Mouse (Mus musculus) embryonic stem cell, embryonic (primary cell): ENCODE data around the gene Pomt2.
"Not testable (repeated sequence)": the region's sequence is repeated elsewhere in the genome, so short reads cannot be mapped to it uniquely, and the experiment has no call there.

Experiments
- CTCF ChIA-PET, 4 experiments: fragments of 300-600 bp in 2 of 4; fragments of 350-600 bp in 2 of 4; sonication (Branson Sonifier 250); formaldehyde crosslinking; loops; one replicate each; lab custom pipeline; 2022; ENCODE audit warnings: inconsistent platforms in 2 of 4; lab: Charles Lee
- POLR2A ChIA-PET, 4 experiments: fragments of 300-600 bp in 2 of 4; fragments of 350-600 bp in 2 of 4; sonication (Branson Sonifier 250); formaldehyde crosslinking; loops; one replicate each; lab custom pipeline; 2022; ENCODE audit warnings: antibody characterized with exemption in 4 of 4, inconsistent platforms in 1 of 4; lab: Charles Lee

Gene Pomt2

DNA sequence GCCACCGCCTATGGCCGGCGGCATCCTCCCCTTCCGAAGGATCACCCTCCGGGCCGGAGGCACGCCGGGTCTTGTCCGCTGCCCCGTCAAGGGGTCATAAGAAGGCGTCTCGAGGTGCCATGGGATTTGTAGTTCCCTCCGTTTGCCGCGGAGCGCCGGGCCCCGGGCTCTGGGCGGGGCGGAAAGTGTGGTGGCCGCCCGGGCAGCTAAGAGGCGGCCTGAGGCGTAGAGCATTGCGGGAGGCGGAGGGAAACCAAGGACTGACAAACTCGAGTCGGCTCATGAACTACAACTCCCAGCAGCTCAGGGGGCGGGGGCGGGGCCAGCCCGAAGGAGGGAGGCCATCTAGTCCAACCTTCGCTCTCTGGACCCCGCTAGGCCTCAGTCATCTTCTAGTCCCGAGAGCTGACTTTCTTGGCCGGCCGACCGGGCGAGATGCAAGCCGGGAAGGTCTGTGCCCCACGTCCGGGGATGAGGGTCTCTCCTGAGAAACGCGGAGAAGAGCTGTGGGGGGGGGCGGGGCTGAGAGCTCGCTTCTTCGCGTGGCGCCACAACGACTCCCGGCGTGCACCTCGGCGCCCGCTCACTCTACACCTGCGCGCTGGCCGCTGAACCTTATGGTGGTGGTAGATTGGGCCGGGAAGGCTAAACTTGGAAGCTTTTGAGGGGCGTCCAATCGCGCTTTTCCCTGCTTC lies at the start of gene Pomt2:
Gene Pomt2 (minus strand): TSS at position 574 of the 695 bp plus-strand sequence.
- POLR2A ChIA-PET, result interaction anchor here (0.6 to 3.9 kb wide), 101 partner anchors 9 to 677 kb away, joined by 3 to 47 read pairs (median 4); partner anchors contain the start of genes Ahsa1 (in 3 of the 4), Vipas39 (in 3 of the 4), Cipc (in 2 of the 4) and Ngb (in 1 of the 4)
- CTCF ChIA-PET, result interaction anchor here (0.5 to 1.6 kb wide), 16 partner anchors 35 to 1018 kb away, joined by 3 to 8 read pairs (median 4); partner anchors contain the start of gene Ahsa1 (in 1 of the 4)

DNA sequence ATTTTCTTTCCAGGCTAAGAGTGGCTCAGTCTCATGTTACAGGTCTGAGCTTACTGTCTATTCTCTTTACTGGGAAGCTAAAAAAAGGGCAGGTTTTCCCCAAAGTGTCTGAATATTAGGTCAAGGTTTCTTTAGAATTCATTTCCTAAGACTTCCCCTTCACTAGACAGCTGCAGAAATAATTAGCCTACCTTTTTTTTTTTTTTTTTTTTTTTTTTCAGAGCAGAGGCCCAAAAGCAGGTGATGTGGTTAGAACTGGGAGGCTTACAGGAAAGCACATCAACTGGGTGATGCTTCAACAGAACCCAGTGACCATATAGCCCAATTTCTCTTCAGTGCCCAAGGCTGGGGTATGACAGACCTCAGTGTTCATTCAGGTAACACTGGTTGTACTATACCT lies 48.5 kb upstream of the Pomt2 start:
- CTCF ChIA-PET, result interaction anchor here in 1 of 4 experiments (0.7 kb wide), 2 partner anchors 11 to 185 kb away, joined by 4 to 5 read pairs; no protein-coding TSS in a partner anchor
- POLR2A ChIA-PET, result interaction anchor here (0.6 to 1.7 kb wide), 10 partner anchors 11 to 237 kb away, joined by 3 to 7 read pairs (median 3); partner anchors contain the start of genes Gstz1 (in 1 of the 4) and Pomt2 (in 1 of the 4)

DNA sequence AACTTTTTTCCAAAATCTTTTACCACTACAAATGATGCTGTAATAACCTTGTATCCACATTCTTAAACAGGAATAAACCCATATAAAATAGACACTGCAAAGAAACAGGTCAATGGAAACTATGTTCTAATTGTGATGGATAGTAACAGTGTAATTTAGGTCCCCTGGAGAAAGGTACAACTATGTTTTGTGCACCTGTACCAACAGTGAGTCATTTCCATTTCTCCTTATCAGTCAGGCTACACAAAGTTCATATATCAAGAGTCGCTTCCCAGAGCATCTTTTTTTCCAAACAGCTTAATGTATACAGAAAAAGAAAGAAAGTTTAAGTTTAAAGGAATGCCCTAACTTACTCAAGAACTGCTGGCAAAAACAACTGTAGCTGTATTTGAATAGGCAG lies 47.3 kb upstream of the Pomt2 start:
- ChIA-PET CTCF (interaction anchor here in 3 of 4 experiments (0.5 to 1.7 kb wide), 3 partner anchors 31 to 107 kb away, joined by 3 read pairs; no protein-coding TSS in a partner anchor), POLR2A (interaction anchor here in 1 of 4 experiments (1.1 kb wide), 1 partner anchor 51 kb away, joined by 3 read pairs; no protein-coding TSS in a partner anchor)

DNA sequence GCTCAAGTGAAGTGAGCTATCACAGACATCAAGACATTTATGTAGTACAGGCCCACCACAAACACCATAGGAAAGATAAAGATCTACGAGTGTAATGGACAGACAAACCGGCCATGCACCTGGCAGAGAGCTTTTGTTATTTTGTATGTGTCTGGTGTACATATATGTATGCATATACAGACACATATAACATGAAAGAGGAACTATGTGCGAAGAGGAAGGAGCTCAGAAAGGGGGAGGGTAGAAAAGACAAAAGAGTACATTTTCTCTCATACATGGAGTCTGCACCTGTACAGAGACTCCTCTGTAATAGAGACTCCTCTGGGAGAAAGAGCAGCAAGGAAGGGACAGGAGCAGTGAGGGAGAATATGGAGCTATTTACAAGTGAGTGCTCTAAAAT lies 45.2 kb upstream of the Pomt2 start:
- POLR2A ChIA-PET, result interaction anchor here in 3 of 4 experiments (0.7 to 2.3 kb wide), 8 partner anchors 9 to 1201 kb away, joined by 3 to 10 read pairs (median 4); partner anchors contain the start of genes Pomt2 (in 2 of the 3) and Gstz1 (in 1 of the 3)

DNA sequence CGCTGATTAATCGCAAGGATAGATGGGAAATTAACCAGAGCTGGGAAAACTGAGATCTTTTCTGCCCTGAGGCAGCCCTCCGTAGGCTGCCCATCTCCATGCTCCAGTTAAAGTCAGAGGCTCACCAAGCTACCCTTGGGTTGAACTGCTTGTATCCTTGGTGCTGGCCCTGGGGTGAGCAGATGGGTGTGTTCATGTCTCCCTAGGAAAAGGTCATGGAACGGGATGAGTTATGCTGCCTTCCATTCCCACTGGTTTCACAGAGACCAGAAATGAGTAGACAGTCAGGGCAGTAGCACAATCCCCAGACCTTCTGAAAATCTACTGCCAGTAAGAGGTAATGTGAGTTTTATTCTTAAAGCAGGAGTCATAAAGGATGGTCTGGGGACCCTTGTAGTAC lies 29.9 kb upstream of the Pomt2 start:
- CTCF ChIA-PET, result no interaction called here
- POLR2A ChIA-PET, result interaction anchor here in 1 of 4 experiments (1.0 kb wide), 1 partner anchor 14 kb away, joined by 3 read pairs; no protein-coding TSS in a partner anchor

More for the DNA sequence above, 45.2 kb upstream of the Pomt2 start:
- CTCF ChIA-PET, result interaction anchor here in 2 of 4 experiments (0.6 to 1.6 kb wide), 2 partner anchors 34 to 835 kb away, joined by 3 to 5 read pairs; no protein-coding TSS in a partner anchor

DNA sequence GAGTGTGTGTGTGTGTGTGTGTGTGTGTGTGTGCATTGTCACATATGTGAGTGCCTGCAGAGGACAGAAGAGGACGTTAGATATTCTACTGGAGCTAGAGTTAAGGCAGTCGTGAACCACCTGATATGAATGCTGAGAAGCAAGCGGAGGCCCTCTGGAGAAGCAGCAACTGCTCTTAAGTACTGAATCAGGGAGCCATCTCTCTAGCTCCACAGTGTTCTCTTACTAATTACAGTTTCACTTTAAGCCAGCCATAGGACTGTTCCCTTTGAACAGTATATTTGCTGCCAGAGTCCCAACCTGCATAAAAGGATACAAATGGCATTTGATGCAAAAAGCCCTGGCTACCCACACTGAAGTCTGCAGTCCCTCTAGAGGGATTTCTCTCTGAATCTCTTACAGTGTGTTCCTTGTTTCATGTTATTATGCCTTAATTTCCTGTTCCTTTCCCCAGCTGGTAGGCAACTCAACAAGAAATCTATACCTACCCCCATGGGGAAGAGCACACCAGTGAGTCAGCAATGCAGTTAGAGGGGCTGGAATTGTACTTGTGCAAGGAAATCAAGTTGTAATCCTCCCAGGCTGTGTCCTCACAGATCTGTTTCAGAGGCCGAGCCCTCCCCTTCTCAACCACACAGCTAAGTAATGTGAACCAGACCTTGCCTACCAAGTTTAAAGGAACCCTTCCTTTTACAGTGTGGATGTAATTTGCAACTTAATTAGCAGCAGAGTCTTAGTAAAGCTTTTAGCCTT lies 27.6 kb upstream of the Pomt2 start:
- ChIA-PET POLR2A (interaction anchor here in 1 of 4 experiments (5.3 kb wide), 1 partner anchor 17 kb away, joined by 22 read pairs; no protein-coding TSS in a partner anchor), CTCF (no interaction called here)

DNA sequence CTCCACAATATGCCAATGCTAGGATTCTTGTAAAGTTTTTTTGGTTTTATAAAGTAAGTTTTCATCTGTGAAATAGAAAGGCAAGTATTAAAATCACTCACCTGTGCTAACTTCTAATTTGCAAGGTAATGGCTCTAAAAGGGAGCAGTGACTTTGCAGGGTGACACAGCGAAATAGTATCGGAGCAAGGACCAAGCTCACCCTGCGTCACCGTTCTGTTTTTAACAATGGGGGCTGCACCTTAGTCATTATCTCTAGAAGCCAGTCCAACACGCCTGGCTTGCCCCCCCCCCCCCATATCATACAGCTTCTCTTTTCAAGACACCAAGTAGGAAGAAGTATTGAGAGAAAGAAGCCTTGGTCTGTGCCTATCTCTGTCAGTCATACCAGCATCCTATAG lies 13.0 kb upstream of the Pomt2 start:
- ChIA-PET POLR2A (interaction anchor here in 1 of 4 experiments (0.7 to 3.2 kb wide), 5 partner anchors 11 to 109 kb away, joined by 3 to 14 read pairs (median 3); partner anchors contain the start of gene Pomt2), CTCF (no interaction called here)

DNA sequence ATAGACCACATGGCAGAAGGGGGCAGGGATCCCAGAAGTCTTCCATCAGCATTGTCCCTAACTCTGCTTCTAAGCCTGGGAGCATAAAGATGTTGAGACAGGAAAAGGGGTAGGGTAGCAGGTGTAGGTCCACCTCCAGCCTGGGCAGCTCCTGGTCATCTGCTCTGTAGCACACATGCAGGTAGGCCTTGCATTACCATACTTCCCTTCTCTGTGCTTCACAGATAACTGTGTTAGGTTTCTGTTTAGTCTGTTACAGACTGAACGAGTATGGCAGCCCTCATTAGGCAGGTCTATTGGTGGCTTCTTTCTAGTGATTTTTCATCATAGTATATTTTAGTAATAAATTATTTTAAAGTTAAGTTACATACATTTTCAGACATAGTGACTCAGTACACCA lies 12.5 kb upstream of the Pomt2 start:
- ChIA-PET CTCF (no interaction called here), POLR2A (interaction anchor here in 2 of 4 experiments (0.6 to 4.0 kb wide), 2 partner anchors 12 to 160 kb away, joined by 3 to 47 read pairs; partner anchors contain the start of genes Gstz1 (in 1 of the 2) and Pomt2 (in 1 of the 2))

DNA sequence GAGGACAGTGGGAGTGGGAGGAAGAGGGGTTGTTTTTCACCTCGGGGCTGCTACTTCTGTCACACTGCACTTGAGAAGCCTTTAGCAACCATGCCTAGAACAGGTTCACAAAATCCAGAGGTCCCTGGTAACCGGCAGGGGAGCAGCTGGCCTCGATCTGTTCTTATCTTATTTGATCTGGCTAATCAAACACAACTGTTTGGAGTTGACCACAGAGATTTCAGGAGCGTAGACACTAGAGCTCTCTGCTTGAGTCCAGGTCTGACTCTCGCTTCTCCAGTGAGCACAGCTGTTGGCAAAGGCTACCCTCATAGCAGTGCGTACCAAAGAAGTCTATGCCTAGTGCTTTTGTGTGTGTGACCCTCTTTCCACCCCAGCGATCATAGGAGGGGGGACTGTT lies 10.3 kb upstream of the Pomt2 start:
- ChIA-PET CTCF (no interaction called here), POLR2A (interaction anchor here (0.6 to 4.0 kb wide), 14 partner anchors 10 to 226 kb away, joined by 3 to 47 read pairs (median 3); partner anchors contain the start of genes Pomt2 (in 3 of the 4), Gstz1 (in 2 of the 4), Ahsa1 (in 1 of the 4) and Vipas39 (in 1 of the 4))

DNA sequence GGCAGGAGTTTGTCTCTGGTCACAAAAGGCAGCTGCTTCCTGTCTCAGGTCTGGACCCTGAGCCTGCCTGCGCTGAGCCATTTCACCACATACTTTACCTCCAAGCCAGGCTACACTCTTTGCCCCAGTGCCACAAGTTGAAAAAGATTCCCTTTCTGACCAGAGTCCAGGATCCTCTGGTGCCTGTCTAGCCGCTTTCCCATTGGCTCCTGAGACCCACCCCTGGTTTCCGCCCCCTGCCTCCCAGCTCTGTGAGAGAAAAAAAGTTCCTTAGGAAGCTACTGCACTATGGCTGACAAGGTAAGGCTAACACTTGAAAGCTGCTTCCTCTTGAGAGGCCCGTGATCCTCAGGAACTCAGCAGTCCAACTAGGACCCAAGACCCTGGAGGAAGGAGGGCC lies 9.6 kb upstream of the Pomt2 start:
- POLR2A ChIA-PET, result interaction anchor here (0.6 to 4.0 kb wide), 12 partner anchors 9 to 67 kb away, joined by 3 to 47 read pairs (median 4); partner anchors contain the start of genes Pomt2 (in 4 of the 4) and Gstz1 (in 2 of the 4)
- CTCF ChIA-PET, result interaction anchor here in 2 of 4 experiments (0.6 to 1.0 kb wide), 2 partner anchors 25 to 1429 kb away, joined by 3 to 4 read pairs; no protein-coding TSS in a partner anchor

DNA sequence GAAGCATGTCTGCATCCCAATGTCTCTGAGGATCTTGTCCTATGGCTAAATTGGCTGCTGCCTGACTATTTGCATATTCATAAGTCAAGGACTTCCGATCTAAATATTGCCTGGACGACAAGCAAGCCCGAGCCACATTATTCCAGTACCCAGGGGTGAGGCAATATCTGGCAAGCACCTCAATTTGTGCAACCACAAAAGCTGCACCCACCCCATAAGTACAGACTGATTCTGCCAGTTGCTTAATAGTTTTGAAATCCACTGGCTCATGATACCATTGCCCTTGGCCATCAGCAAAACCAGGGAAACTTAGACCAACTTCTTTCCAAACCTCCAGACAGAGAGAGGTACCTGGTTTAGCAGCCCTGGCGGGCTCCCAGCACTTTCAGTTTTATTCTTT lies 6.7 kb upstream of the Pomt2 start:
- POLR2A ChIA-PET, result interaction anchor here in 2 of 4 experiments (0.9 to 1.8 kb wide), 2 partner anchors 10 to 150 kb away, joined by 3 to 5 read pairs; no protein-coding TSS in a partner anchor
- CTCF ChIA-PET, result not testable (repeated sequence)

DNA sequence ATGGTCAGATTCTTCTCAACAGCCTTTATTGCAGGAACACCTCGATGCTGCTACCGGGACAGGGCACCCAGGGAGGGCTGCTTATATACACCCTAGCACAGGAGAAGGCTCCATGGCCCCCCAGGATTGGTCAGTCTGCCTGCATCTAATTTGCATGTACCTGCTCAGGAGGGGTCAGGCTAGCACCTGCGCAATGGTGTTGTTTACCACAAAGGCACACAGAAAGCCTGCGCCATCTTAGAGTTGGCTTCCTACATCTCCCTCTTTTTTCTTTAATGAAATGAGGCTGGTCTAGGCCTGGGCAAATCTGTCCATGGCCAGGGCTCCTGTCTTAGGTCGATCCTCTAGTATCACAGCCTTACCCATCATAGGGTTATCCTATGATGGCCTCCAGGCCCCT lies 1.7 kb upstream of the Pomt2 start:
- CTCF ChIA-PET, result no interaction called here

DNA sequence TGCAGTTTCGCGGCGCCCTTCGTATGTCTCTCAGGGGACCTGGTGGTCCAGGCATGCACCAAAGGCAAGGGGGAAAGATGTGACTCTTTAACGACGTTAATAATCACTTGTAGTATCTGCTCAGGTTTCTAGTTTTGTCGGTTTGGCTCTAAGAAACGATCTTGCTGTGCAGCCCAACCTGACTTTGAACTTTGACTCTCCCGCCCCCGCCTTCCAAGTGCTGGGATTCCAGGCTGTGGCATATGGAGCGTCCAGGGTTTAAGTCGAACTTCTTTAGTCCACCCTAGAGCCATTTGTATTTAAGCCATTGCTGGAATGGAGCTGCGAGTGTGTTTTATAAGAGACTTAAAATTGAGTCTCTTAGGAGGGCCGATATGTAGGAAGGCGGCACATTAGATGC lies 368 bp upstream of the Pomt2 start:
- CTCF ChIA-PET, result interaction anchor here (0.7 to 1.6 kb wide), 7 partner anchors 72 to 933 kb away, joined by 3 to 7 read pairs (median 4); partner anchors contain the start of gene Ahsa1 (in 1 of the 4)
- POLR2A ChIA-PET, result interaction anchor here (0.6 to 3.9 kb wide), 74 partner anchors 9 to 678 kb away, joined by 3 to 47 read pairs (median 4); partner anchors contain the start of genes Ahsa1 (in 3 of the 4), Vipas39 (in 3 of the 4), Cipc (in 2 of the 4) and Ngb (in 1 of the 4)

More for the DNA sequence above, 1.7 kb upstream of the Pomt2 start:
- POLR2A ChIA-PET, result interaction anchor here in 2 of 4 experiments (1.0 to 3.8 kb wide), 6 partner anchors 9 to 117 kb away, joined by 3 to 47 read pairs (median 10); partner anchors contain the start of genes Ahsa1 (in 1 of the 2) and Vipas39 (in 1 of the 2)

DNA sequence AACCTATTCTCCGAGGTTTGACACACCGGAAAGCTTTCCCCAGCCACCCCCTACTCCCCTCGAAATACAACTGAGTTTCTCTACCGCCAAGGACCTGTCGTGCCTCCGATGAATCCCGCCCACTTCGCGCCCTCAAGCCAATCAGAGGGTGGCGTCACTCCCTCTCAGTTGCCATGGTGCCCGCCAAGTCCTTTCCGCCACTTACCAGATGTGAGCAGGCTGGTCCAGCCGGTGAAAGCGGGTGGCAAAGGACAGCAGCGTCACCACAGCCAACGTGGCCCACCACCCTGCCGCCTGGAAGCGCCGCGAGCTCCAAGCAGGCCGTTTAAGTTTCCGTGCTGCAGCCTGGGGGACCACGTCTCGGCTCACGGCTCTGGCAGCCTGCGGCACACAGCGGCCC lies 802 bp downstream of the Pomt2 start, which contains the start of gene Gstz1:
Gene Gstz1 (plus strand): TSS at position 200 of the 400 bp plus-strand sequence.
- ChIA-PET CTCF (interaction anchor here (0.5 to 1.6 kb wide), 10 partner anchors 35 to 1017 kb away, joined by 3 to 8 read pairs (median 4); partner anchors contain the start of gene Ahsa1 (in 1 of the 4)), POLR2A (interaction anchor here (0.6 to 3.9 kb wide), 71 partner anchors 9 to 1399 kb away, joined by 3 to 47 read pairs (median 4); partner anchors contain the start of genes Ahsa1 (in 3 of the 4), Vipas39 (in 3 of the 4), Ngb (in 2 of the 4) and Cipc (in 1 of the 4))

DNA sequence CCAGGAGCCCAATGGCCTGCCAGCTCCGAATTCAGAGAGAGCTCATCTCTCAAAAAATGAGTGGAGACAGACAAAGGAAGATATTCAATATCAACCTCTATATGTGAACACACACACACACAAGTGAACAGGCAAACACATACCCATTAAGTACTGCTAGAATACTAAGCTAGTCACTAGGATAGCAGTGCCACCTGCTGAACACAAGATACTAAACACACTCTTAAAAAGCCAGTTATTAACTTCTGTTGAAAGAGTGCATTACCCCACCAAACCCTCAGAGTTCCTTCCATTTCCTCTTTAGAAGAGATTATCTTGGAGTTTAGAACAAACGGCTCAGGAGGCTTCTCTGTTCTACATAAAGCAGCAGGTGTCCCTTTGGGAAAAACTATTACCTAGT lies 5.6 kb downstream of the Pomt2 start:
- CTCF ChIA-PET, result no interaction called here
- POLR2A ChIA-PET, result interaction anchor here in 1 of 4 experiments (0.9 to 1.4 kb wide), 2 partner anchors 124 to 285 kb away, joined by 3 to 4 read pairs; partner anchors contain the start of genes Ahsa1 and Vipas39

DNA sequence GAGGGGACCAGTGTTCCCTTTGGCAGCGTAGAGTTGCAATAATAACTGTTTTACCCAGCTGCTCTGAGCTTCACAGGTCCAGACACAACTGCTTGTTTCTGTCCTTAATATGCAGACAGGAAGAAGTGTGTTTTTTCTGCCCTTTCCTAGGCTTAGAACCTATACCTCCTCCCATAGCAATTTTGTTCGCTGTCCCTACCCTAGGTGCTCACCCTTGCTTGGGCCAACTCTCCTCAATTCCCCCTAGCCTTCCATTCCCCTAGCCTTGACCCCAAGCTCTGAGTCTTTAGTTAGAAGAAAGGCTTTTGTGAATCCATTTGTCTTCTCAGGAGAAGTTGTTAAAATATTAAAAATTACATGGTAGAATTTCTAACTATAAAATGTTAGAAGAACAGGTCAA lies 9.0 kb downstream of the Pomt2 start:
- ChIA-PET CTCF (interaction anchor here in 1 of 4 experiments (0.6 kb wide), 1 partner anchor 86 kb away, joined by 15 read pairs; no protein-coding TSS in a partner anchor), POLR2A (interaction anchor here (0.6 to 4.4 kb wide), 13 partner anchors 8 to 446 kb away, joined by 3 to 26 read pairs (median 4); partner anchors contain the start of genes Pomt2 (in 3 of the 4), Gstz1 (in 2 of the 4) and Sptlc2 (in 1 of the 4))

DNA sequence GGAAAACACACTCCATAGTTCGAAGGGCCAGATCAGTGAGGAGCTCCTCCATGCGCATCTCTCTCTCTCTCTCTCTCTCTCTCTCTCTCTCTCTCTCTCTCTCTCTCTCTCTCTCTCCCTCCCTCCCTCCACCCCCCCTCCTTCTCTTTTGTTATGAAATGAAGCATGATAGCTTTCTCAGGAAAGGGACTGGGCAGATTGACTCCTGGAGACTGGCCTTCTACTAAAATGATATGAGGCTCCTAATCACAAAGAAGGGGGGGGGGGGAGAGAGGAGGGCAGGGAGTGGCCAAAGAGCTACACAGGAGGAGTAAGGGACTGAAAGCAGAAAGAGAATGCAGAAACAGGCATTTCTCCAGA lies 9.4 kb downstream of the Pomt2 start:
- CTCF ChIA-PET, result interaction anchor here in 2 of 4 experiments (0.6 kb wide), 2 partner anchors 85 to 105 kb away, joined by 3 to 15 read pairs; no protein-coding TSS in a partner anchor

More for the DNA sequence above, 9.4 kb downstream of the Pomt2 start:
- POLR2A ChIA-PET, result interaction anchor here (0.6 to 4.4 kb wide), 17 partner anchors 9 to 1659 kb away, joined by 3 to 26 read pairs (median 4); partner anchors contain the start of genes Pomt2 (in 3 of the 4), Gstz1 (in 2 of the 4) and Sptlc2 (in 1 of the 4)
